Mouse (Mus musculus): ENCODE measurements around the gene Nupl1.

GRCm38 (mm10) chr14:60196884-60197283 lies 54.3 kb downstream of the Nupl1 start, which contains the start of gene Atp8a2:
- TF ChIP-seq CTCF (IDR thresholded peaks at IDR 0.05; ENCODE audit: control insufficient read depth, insufficient read depth, low read length), result no peak
- no peak for TF ChIP-seq POLR2A (IDR thresholded peaks at IDR 0.05; ENCODE audit: borderline replicate concordance, control insufficient read depth, low read depth, low read length)
